Mouse (Mus musculus) layer of hippocampus, adult 9-10 months (tissue): ENCODE measurements around the gene Nlrp9a.
"Not testable (repeated sequence)": the region's sequence is repeated elsewhere in the genome, so short reads cannot be mapped to it uniquely, and the experiment has no call there.

Experiments
- DNase-seq: peaks from one replicate; pipeline ENCODE4 v3.0.0; 2022; ENCODE audit warnings: low spot score

Nlrp9a gene

DNA sequence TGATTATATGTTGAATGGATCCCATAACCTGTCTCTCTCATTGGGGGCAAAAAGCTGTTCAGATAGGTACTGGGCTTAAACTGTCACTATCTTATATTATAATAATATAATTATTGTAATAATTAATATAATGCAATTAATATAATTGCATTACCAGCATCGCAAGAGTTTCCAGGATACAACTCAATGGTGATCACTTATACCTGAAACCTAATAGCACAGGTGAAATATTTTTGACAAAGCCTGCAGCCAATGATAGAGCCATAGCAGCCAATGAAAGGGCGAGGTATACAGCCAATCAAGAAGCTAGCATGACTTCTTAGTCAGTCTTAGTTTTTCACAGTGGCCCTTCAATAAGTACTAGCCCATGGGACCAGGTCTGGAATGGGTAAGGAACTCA is at the start of gene Nlrp9a:
Gene Nlrp9a (plus strand): TSS at position 301 of the 400 bp plus-strand sequence.
- DNase-seq: not testable (repeated sequence)

GRCm38 (mm10) chr7:26489514-26489913 is 45.3 kb upstream of the Nlrp9a start:
- not testable (repeated sequence) for DNase-seq

DNA sequence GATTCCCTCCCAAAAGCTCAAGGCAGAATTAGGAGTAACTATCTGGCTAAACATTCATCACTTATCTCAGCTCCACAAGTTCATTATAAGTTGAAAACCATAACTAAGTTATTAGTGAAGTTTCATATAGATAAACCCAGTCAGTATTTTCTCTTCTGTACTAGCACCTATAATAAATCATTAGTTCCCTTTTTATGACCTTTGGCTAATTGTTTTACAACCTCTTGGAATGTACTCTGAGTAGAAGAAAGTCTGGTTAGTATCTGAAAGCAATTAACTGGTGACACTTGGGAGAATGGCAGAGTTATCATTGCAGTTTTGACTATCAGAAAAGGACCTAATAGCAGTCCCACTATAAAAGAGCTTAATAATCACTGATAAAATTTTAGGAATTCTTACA is 54.3 kb downstream of the Nlrp9a start:
- no peak for DNase-seq

DNA sequence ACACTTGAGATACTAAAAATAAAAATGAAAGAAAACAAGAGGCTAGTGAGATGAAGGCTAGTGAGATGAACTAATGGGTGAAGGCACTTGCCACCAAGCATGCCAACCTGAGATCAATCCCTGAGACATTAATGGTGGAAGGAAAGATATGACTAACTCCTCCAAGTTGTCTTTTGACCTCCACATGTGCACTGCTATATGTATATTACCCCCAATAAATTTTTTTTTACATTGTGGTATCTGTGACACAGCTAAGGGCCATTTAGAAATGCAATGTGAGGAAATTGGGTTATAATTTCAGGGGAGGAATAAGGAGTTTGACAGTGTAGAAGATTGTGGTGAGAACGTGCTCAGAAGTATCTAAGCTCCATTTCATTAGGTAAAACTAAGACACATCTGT is 55.0 kb downstream of the Nlrp9a start:
- DNase-seq: no peak

DNA sequence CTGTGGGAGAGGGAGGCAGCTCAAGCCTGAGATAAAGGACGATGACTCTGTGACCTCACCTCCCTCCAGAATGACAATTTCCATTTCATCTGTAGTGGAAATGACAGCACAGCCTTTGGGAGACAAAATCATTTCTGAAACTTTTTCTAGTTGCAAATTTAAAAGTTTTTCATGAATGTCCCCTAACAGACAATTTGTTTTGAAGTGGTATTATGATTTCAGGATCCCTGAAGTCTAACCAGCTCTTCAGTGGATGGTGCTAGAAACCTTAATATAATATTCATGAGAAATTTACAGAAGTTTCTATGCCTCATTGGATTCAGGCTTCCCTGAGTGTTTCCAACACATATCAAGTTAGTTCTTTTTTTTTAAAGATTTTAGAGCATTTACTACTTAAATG is 83.5 kb downstream of the Nlrp9a start, which contains the start of gene Vmn1r185:
Gene Vmn1r185 (minus strand): TSS at position 101 of the 400 bp plus-strand sequence.
- not testable (repeated sequence) for DNase-seq
